Mouse (Mus musculus) ES-E14 (cell line): Measurements from ENCODE around the gene 1700049E17Rik1.
"Not testable (repeated sequence)": the region's sequence is repeated elsewhere in the genome, so short reads cannot be mapped to it uniquely, and the experiment has no call there.

Experiments used
- CHD2 ChIP-seq: IDR thresholded peaks from 2 replicates; pipeline ENCODE4 v1.6.1; 2014; ENCODE audit warnings: mild to moderate bottlenecking, low read depth, low read length, inconsistent platforms
- MAFK ChIP-seq: IDR thresholded peaks from 2 replicates; pipeline ENCODE4 v1.6.1; 2014; ENCODE audit warnings: mild to moderate bottlenecking, low read depth, low read length, inconsistent platforms; ENCODE audit not compliant: insufficient read depth
- ZNF384 ChIP-seq: IDR thresholded peaks from 2 replicates; pipeline ENCODE4 v1.6.1; 2012; ENCODE audit warnings: low read depth, low read length, inconsistent platforms

DNA sequence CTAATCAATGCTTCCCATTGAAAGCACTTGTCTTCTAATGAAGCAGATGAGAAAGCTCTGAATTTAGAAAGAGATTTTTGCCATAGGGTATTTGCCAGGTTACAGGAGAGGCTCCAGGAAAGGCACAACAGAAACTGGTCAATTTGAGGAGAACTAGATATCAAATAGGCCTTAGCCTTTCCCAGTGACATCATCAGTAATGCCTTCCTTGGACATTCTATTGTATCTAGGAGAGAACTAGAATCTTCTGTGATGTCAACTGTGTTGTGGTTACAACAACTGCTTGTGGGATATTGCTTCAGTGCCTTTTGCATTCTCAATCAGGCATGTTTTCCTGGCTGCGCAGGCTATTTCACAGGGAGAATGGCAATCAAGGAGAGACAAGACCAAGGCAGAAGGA lies at the start of gene 1700049E17Rik1:
- not testable (repeated sequence) for TF ChIP-seq CHD2, ZNF384, MAFK
